Mouse (Mus musculus) layer of hippocampus, adult 18-20 months (tissue): ENCODE measurements around the gene Eif4g3. TPM values are rescaled to one million over a fixed set of nuclear protein-coding genes. Genes with fewer than 3 reads are reported as not detected.

Experiments used
- DNase-seq, 2 experiments: peaks; one replicate each; pipeline ENCODE4 v3.0.0; 2022; ENCODE audit warnings: low spot score in 2 of 2
- total RNA-seq, 2 experiments: library from RNA; stranded (reverse); gene quantifications; 2 replicates each; pipeline ENCODE4 v1.2.3; 2021

The Eif4g3 gene
- total RNA-seq, 2 experiments from 2014 or later = 141 to 142 TPM

- no peak for DNase-seq
Observed at GRCm38 (mm10) chr4:137989426-137989825, 3.4 kb upstream of the Eif4g3 start.

GRCm38 (mm10) chr4:137990433-137990832 lies 2.4 kb upstream of the Eif4g3 start:
- DNase-seq = no peak

DNA sequence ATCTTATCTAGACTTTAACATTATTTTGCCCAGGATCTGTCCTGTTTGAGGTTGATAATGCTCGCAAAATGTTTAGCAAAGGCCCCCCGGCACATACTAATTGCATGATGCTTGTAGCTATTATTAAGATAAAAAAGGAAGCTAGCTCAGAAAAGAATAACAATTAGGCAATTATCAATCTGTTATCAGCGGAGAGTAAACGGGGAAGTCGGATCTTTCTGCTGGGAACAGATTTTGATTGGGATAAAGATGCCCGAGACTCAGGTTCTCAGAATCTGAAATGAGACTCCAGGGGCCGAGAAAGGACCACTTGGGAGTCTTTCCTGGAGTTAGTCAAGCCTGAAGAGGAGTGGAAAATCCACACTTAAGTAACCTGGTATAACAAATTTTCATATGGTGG lies 1.6 kb upstream of the Eif4g3 start:
- DNase-seq = no peak

DNA sequence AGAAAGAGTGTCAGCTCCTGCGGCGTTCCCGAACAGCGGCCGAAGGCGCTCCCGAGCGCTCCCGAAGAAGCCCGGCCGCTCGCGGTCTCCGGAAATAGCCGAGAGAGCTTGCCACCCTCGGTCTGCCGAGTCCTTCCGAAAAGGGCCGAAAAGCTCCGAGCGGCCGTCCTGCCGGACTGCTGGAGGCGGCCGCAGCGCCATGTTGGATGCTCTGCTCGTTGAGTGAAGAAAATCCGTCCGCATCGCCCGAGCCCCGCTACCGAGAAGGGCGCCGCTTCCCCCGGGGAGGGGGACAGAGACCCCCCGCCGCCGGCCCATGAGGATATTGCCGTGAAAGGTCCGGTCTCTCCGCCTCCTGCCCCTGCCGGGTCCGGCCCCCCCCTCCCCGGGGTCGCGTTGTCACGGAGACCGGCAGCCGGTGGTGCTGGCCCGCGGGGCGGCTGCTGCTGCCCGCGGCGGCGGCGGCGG lies 503 bp downstream of the Eif4g3 start:
- DNase-seq = peak; percentile 96 to 99

DNA sequence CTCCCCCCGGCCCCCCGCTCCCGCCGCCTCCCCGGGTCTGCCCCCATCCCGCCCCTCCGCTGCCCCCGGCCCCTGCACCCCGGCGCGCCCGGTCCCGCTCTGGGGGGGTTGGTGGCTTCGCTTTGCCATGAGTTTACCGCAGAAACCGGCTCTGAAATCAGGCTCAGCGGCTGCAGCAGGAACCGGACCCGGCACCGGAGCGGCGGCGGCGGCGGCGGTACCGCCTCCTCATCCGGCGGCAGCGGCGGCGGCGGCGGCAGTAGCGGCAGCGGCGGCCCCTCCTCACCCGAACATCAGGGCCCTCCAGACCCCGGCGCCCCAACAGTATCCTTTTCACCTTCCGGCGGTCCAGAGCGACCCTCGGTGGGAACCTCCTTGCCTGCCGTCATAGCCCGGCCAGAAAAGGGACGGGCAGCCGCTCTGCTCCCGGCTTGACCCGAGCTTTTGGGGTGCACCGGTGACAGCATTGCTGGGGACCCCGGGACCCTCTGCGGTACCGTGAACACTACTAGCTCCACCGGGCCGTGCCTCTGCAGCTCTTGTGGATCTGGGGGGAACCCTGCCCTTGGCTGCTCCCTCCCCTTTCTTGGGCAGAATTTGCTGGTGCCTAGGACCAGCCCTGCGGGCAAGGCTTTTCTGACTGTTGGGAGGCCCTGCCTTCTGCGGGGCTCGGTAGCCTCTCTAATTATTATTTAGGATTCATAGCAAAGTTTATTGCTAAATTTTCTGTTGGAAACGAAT lies 1.2 kb downstream of the Eif4g3 start:
- peak in 1 of 2 experiments; percentile 50 for DNase-seq

DNA sequence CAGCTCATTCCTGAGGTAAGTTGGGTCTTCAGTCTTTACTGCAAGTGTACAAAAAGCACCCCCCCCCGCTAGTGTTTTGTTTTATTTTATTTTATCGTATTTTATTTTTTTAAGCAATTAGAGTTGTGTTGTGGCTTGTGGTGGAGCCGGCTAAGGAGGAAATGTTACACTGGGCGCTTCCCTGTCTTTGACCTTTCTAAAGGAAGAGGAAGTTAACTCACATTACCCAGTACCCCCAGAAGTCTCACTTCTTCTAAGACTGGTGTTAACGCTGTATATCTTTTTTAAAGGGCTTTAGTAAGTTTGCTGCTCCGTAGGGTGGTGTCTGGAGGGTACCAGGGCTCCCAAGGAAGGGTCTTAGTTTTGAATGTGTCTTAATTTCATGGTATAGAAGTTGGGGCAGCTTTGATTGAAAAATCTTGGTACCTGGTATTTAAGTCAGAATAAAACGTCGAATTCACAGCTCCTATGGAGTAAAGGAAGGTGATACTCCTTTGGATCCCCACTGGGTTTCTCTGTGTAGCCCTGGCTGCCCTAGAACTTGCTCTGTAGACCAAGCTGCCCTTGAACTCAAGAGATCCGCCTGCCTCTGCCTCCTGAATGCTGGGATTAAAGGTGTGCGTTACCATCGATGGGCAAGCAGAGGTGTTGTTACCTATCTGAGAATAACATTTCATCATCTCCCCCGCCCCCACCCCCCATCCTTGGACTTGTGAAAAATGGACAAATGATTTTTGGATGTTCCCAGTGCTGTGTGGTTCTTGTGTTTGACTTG lies 1.9 kb downstream of the Eif4g3 start:
- no peak for DNase-seq

DNA sequence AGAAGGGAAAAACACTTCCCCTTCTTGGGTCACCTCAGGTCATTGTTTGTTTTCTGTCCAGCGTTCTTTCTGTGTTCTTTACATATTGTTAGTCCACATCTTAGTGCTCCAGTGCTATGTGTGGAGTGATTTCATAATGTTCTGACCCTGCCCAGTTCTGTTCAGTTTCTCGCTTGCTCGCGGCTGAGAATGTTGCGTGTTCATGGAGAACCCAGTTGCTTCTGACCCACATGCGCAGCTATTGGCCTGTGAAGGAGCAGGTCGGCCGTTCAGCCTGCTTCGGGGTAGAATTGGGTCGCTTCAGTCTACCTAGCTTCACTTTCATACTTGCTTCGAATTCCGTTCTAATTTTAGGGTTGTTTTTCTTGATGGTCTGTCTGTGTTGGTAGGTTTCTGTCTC lies 2.6 kb downstream of the Eif4g3 start:
- no peak for DNase-seq

- DNase-seq = no peak
Observed at GRCm38 (mm10) chr4:137998232-137998631, 5.4 kb downstream of the Eif4g3 start.

DNA sequence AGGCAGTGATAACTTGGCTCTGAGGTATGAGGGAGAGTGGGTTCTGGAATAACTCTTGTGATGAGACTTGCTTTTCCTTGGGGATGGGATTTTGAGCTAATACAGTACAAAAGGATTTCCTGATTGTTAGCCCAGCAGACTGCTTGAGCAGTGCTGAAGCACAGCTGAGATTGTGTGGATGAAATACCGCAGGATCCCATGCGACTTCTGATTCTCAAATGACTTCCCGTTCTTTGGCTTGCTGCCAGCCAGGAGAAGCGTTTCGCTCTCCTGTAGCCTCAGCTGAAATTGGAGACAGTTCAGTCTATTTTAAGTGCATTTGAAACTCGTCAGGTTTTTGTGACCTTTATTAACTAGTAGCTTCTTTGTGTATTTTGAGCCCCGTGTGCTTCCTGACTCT lies 7.9 kb downstream of the Eif4g3 start:
- no peak for DNase-seq

GRCm38 (mm10) chr4:138003909-138004610 lies 11.2 kb downstream of the Eif4g3 start:
- no peak for DNase-seq

DNA sequence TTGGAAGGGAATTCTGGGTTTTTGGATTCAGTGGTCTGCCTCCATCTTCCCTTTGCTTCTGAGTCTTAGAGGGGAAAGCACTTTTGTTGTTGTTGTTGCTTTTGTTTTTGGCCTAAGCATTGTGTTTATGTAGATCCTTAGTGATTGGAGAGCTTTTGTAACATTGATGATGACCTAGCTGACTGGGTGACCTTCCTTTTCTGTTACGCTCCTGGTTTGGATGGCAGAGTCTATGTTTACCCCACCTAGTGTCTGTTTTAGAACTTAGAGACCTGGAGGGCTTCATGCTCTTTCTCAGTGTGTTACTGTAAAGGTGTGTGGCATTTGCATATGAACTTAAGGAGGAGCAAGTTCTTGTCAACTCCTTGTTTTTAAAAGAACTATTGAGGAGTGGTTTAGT lies 13.0 kb downstream of the Eif4g3 start:
- DNase-seq = no peak

- DNase-seq = no peak
Observed at GRCm38 (mm10) chr4:138006951-138007613, 14.3 kb downstream of the Eif4g3 start.

DNA sequence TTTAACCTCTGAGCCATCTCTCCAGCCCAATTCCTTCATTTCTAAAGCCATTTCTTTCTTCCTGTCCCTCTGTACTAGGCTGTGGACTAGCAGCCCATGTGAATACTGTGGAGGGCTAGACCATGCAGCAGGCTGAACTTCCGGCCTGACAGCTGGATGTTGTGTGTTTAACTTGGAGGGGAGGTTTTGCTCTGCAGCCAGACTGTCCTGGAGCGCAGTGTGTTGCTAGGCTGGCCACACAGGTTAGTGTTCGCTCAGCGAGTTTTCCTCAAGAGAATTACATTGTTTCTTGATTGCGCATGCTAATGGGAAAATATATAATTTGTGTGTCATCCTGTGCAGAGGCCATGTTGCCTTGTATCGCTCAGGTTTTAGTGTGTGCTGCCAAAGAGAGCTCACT lies 15.8 kb downstream of the Eif4g3 start:
- DNase-seq = no peak

- no peak for DNase-seq
Observed at GRCm38 (mm10) chr4:138009786-138010502, 17.1 kb downstream of the Eif4g3 start.

DNA sequence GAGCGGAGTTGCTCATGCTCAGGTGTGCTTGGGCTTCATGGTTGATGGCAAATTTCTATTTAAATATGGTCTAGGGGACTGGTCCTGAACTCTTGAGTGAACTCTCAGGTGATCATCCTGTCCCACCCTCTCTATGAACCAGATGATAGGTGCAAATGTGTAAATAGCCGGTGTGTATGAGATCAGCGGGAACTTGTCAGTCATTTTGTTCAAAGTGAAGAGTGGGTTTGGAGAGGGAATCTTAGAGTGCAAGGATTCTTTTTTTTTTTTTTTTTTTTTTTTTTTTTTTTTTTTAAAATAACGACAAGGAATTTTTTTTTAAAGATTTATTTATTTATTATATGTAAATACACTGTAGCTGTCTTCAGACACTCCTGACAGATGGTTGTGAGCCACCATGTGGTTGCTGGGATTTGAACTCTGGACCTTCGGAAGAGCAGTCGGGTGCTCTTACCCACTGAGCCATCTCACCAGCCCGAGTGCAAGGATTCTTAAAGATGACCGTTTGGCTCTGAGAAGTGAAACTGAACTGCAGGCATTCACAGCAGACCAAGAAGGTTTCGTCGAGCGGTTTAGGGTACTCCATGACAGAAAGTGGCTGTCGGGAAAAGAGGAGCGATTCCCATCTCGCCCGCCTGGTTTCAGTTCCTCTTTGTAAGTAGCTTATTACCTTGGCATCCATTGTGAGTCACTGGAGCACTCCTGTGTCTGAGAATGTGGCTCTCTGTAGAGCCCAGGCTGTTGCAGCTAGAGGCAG lies 21.1 kb downstream of the Eif4g3 start:
- no peak for DNase-seq

DNA sequence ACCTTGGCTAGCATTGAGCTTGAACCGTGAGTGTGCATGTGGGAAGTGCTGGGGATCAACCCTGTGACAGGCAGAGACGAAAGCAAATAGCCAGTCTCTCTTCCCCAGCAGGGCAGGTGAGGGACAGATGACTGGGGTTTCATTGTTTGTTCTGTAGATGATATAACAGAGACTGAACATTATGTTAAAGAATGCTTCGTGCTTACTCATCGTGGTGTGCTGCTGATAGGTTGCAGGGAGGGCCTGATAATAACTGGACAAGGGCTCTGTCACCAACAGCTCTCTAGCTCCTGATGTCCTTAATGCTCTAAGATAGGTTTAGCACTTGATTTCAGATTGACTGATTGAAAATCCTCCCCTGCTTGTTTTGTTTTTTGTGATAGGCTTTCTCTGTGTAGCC lies 23.1 kb downstream of the Eif4g3 start:
- DNase-seq = no peak

GRCm38 (mm10) chr4:138017085-138017637 lies 24.3 kb downstream of the Eif4g3 start:
- no peak for DNase-seq

DNA sequence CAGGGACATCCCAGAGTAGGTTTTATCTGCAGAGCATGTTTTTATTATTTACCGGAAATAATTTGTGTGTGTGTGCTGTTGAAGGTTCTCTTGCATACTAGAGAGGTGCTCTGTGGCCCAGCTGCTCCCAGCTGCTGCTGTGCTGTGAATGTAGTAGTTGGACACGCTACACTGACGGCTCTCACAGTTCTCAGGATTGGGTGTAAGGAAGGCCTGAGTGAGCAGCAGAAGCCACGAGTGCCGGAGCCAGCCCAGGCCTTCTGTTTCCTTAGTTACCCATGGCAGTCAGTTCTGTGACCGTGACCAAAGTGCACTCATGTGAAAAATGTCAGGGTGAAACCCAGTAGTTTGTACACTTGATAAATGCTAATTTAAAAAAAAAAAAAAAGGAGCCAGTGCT lies 25.2 kb downstream of the Eif4g3 start:
- no peak for DNase-seq

GRCm38 (mm10) chr4:138020231-138020630 lies 27.4 kb downstream of the Eif4g3 start:
- no peak for DNase-seq

DNA sequence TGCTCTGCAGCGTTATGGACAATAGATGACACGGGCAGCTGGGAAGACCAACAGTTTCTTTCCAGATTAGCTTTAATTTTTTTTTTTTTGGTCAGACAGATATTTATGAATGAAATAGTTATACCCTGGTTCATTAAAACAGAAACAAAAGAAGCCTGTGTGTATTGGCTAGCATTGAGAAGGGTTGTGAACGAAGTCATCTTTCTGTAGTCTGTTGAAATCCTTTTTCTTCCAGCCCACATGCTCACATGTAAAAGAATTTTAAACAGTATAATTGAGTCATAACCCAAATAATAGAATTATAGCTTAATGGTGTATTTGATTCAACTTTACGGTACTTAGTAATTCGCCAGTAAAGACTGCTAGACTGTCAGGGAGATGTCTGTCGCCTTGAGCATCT lies 28.8 kb downstream of the Eif4g3 start:
- no peak for DNase-seq
